Mouse (Mus musculus): ENCODE results near the gene Uvrag.

GRCm38 (mm10) chr7:99132597-99132996, 8.3 kb downstream of the Uvrag start:
- no peak for TF ChIP-seq CTCF (IDR thresholded peaks at IDR 0.05; ENCODE audit: borderline replicate concordance, insufficient read depth, low read length)
- no peak for TF ChIP-seq POLR2A (IDR thresholded peaks at IDR 0.05; ENCODE audit: low read depth, low read length)
